Mouse (Mus musculus) embryo, embryonic 11 days (tissue): ENCODE data around the gene Slc48a1.

ENCODE experiments used
- DNase-seq: peaks from one replicate; pipeline ENCODE4 v3.0.0-alpha.2; 2015

Slc48a1 gene

DNA sequence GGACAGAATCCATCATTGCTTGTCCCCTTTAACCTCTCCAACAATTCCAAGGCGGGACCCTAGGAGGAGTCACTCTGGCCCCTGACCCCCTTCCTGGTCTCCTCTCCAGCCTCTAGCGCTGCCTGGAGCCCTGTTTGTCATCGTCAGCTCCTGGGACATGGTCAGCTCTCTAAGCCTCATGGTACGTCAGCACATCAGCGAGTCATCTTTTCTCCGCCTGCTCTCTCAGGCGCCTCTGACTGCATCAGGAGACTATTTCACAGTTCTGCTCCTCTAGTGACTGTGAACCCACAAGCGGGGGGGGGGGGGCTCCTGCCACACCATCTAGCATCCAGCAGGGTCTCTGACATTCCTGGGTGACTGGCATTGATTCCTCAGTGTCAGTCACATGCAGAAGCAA lies 23.0 kb upstream of the Slc48a1 start:
- DNase-seq = no peak

GRCm38 (mm10) chr15:97760006-97760405 lies 18.3 kb upstream of the Slc48a1 start:
- no peak for DNase-seq

GRCm38 (mm10) chr15:97760952-97761351 lies 17.4 kb upstream of the Slc48a1 start:
- DNase-seq = no peak

DNA sequence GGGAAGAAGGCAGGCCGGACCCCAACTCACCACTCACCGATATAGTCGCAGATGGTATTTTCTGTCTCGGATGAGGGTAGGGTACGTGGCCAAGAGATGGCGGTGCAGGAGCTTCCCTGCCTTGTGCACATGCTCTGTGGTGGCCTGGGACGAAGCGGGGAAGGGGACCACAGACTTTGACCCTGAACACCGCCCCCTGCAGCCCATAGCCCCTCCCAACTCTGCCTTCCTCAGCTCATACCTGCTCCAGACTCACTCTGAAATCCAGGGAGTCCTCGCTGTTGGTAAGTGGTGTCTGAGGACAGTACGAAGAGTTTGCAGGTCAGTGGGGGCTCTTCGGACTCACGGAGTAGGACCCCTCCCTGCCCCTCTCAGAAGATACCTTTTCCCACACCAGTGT lies 16.9 kb upstream of the Slc48a1 start:
- DNase-seq = no peak

DNA sequence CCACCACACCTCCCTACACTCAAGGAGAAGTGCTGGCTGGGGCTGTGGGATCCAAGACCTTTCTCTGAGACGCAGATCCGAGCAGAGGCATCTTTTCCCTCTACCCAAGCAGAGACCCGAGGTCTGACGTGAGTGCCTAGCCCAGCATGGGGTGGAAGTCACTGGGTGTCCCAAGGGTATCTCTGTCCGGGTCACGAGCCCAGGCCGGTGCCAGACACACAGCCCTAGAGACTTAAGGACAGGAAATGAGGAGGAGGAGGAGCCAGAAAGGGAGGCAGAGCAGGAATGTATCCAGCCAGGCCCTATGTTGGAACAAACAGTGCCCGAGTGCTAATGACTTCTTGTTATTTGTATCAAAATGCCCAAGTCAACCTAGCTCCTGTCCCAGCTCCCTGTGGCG lies 15.6 kb upstream of the Slc48a1 start:
- no peak for DNase-seq

DNA sequence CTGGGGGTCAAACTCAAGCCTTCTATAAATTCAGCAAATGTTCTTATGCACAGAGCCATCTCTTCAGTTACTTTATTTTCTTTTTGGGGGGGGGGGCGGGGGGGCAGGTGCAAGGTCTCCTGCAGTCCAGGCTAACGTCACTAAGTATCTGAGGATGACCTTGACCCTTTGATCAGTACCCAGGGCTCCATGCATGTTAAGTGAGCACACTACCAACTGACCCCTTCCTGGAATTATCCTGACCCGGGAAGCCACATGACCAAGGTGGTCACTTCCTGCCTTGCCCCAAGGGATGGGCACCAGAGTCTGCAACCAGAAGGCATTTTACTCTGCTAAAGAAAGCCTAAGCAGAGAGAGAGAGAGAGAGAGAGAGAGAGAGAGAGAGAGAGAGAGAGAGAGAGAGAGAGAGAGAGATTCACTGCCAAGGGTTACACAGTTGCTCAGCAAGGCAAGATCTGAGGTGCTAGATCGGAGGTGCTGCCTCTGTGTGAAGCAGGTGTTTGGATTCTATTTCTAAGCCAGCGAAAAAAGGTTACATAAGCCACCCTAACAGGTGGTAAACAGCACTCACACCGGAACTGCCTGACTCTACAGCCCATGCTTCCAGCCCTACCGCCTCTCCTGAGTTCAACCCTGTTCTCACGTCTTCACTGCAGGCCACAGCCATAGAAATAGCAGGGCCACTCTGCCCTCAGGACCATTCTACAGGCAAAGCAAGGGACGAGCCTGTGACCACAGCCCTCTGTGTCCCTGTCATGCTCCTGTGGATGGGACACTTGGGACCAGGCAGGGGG lies 14.9 kb upstream of the Slc48a1 start:
- no peak for DNase-seq

DNA sequence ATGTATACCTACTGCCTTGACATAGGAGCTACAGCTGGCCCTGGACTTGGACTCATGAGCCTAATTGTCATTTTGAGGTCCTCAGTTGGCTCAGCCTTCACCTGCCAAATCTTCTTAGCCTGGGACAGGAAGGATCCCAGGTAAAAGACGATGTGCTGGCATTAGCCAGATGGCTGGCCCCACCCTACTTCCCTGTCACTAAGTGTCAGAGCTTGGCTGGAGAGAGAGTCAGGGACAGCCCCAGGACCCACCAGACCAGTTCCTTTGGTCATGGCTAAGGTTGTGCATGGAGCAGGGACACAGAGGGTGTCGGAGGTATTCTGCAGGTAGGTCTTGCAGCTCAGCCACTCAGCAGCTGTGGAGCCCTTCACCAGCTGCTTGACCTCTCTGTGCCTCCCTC lies 13.8 kb upstream of the Slc48a1 start:
- no peak for DNase-seq

- peak; percentile 28 for DNase-seq
Measured at GRCm38 (mm10) chr15:97765090-97765794, 13.1 kb upstream of the Slc48a1 start.

DNA sequence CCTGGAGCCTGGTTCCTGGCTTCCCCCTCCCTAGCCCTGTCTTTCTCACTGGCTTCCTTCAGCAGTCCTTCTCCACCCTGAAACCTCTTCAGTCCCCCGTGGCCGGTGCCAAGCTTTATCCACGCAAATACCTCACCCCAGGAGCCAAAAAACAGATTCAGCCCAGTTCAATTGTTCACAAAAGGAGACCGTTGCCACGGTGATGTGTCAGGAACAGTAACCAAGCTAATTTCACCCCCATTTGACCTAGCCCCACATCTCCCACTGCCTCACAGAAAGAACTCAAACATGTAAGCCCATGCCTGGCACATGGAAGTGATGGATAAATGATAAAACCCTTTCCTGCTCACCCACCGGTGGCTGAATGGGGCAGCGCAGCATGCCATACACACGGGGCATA lies 12.1 kb upstream of the Slc48a1 start:
- DNase-seq = peak; percentile 52

- peak; percentile 39 for DNase-seq
Measured at GRCm38 (mm10) chr15:97766594-97767279, 11.6 kb upstream of the Slc48a1 start.

GRCm38 (mm10) chr15:97767280-97768186 lies 10.8 kb upstream of the Slc48a1 start, which contains the start of gene Rapgef3:
Rapgef3 (minus strand) TSS chr15:97767972.
- peak; percentile 84 for DNase-seq

- peak; percentile 64 for DNase-seq
Measured at GRCm38 (mm10) chr15:97768192-97768591, 10.1 kb upstream of the Slc48a1 start.

DNA sequence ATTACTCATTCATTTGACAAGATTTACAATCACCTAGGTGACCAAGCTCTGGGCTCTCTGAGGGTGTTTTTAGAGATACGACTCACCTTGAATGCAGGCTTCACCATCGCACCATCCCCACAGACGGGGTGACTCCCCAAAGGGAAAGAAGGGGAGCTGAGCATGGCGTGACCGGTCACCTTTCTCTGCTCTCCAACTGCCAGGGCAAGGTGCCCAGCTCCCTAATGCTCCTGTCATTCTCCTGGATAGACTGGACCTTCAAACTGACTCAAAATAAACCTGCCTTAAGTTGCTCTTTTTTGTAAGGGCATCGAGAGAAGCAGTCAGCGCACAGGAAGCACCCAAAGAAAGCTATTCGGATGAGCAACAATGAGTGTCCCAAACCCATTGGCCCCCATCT lies 8.0 kb upstream of the Slc48a1 start:
- no peak for DNase-seq

GRCm38 (mm10) chr15:97773108-97773507 lies 5.2 kb upstream of the Slc48a1 start:
- DNase-seq = peak; percentile 61

DNA sequence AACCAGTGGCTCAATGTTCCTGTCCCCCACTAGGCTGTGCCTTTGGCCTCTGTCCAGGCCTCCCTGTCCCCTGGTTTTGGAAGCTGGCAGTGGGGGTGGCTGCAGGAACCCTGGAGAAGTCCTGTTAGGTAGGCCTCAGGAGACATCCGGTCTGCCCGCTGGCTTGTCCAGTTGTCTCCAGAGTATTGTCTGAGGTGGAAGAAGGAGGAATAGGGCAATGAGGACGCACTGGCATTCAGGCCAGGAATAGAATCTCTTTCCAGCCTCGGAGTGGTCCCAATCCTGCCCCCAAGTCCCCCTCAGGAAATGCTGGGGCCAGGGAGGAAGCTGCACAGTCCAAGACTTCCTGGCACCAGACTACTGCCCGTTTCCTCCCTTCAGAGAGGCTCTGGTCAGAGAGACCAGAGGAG lies 4.4 kb upstream of the Slc48a1 start:
- no peak for DNase-seq

- DNase-seq = peak; percentile 80
Measured at GRCm38 (mm10) chr15:97776514-97776913, 1.8 kb upstream of the Slc48a1 start.

DNA sequence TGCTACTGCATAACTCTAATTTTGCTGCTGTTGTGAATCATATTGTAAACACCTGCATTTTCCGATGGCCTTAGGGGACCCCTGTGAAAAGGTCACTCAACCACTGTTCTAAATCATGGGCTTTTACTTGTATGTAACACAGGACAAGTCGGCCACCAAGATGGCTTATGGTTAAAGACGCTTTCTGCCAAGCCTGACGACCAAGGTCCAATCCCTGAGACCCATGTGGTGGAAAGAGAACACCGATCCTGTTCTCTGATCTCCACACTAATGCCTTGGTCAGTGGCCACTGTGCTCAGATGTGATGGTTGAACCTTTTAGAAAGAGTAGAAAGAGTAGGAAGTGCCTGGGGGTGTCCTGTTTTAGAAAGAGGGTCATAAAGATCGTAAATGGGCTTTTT lies 1.4 kb upstream of the Slc48a1 start:
- DNase-seq = no peak

- no peak for DNase-seq
Measured at GRCm38 (mm10) chr15:97779576-97779975, 1.3 kb downstream of the Slc48a1 start.

DNA sequence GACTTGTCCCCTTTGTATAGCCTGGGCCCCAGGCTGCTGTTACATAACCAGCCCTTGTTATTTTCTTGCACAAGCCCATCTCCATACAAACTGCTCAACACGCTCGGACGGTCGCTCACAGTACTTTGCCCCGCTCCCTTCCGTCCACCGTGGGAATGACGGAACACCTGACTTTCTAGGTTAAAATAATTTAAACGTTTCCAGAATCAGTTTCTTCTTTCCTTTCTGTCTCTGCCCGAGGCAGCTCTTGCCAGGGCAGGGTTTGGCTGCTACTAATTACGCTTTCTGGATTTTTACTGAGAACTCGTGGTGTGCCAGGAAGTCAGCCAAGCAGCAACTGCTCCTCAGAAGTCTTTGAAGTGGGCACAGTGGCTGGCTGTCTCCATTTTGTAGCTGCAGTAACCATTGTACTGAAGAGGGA lies 2.3 kb downstream of the Slc48a1 start:
- no peak for DNase-seq

- DNase-seq = peak; percentile 74
Measured at GRCm38 (mm10) chr15:97781961-97782748, 3.8 kb downstream of the Slc48a1 start.

DNA sequence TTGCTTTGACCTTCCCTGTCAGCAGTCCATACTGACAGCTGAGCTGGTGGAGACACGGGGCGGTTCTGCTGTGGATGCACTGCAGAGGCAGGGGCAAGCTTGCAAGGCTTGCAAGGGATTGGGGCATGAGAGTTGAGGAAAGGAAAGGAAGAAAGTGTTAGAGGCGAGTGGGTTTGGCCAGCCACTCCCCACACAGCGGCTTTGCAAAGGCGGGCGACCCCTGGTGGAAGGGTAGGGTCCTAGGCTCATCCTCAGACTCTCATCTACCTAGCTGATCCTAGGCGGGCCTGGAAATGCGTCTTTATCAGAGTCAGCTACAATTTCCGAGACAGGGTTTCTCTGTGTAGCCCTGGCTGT lies 4.4 kb downstream of the Slc48a1 start:
- DNase-seq = peak; percentile 85

GRCm38 (mm10) chr15:97784092-97784559 lies 5.8 kb downstream of the Slc48a1 start:
- peak; percentile 94 for DNase-seq
